Mouse (Mus musculus): ENCODE data around the gene Svep1. TPM values are rescaled to one million over a fixed set of nuclear protein-coding genes. Genes with fewer than 3 reads are reported as not detected.

Svep1 gene
- total RNA-seq, 2 experiments from 2014 or later, result 0.45 to 0.86 TPM

DNA sequence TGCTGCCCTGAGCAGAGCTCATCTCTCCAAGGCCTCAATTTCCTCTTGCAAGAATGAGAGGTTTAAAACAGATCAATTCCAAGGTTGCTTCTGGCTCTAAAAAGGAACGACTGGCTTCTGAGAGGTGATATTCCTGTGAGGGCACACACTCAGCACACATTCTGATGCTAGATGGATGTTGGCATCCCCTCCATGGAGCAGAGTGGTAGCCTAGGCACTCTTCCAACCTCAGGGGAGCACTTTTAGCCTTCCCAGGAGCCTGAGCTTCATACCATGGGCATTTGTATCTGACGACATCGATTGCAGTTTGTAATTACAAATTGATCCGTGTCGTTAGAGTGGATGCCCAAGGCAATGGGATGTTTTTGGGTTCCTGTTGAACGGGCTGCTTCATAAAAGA, 33.3 kb downstream of the Svep1 start:
- no peak for DNase-seq (ENCODE audit: low spot score in 2 of 2)

DNA sequence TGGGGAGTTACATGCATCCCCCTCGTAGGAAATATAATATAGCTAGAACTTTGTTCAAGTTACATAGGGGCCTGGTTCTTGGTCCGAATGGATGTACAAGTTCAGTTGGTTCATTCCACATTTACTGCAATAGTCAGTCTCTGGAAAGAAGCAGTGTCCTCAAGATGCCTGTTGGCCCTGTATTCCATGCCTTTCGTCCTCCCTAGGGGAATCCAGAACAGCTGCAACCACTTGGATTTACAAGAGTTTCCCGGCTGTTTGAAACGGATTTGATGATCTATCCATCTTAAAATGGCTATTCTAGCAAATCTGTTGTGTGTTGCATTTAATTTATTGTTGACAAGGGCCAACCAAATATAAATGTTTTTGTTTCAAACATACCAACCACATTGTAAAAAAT, 36.2 kb downstream of the Svep1 start:
- no peak for DNase-seq (ENCODE audit: low spot score in 2 of 2)

GRCm38 (mm10) chr4:58169918-58170317, 36.7 kb downstream of the Svep1 start:
- no peak for DNase-seq (ENCODE audit: low spot score in 2 of 2)

GRCm38 (mm10) chr4:58168366-58168765, 38.3 kb downstream of the Svep1 start:
- DNase-seq (ENCODE audit: low spot score in 2 of 2), result peak in 1 of 2 experiments; percentile 43

DNA sequence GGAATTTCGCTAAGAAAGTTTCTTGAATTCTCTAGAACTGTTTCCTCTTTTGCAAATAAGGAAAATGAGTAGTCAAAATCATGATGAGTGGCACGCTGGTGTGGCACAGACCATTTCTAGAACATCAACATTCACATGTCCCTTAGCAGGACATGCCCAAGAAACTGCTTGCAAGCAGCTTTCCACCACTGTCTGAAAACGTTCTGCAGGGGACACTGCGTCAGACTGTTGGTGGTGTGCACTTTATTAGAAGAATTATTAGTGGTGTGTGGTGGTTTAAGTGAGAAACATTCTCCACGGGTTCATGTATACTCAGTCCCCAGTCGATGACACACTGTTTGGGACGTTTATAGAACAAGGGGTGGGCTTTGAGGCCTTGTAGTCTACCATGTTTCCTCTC, 40.9 kb downstream of the Svep1 start:
- DNase-seq (ENCODE audit: low spot score in 2 of 2), result no peak

DNA sequence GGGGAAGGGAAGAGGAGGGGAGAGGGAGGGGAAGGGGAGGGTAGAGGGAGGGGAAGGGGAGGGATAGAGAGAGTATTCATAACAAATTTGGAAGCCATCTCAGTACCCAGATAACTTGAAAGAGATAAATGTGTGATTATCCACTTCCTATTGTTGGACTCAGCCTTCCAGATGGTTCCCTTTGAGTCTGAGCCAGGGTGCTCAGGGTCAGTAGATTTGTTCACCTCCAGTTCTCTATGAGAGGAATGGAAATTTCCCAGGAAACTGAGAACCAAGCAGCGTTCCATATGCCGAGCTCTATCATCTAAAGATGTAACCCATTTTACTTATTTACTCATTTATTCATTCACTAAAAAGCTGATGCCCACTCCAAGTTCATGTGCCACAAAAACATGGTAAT, 44.8 kb downstream of the Svep1 start:
- DNase-seq (ENCODE audit: low spot score in 2 of 2), result no peak

- no peak for DNase-seq (ENCODE audit: low spot score in 2 of 2)
These were observed 47.1 kb downstream of the Svep1 start for GRCm38 (mm10) chr4:58159564-58159963.

DNA sequence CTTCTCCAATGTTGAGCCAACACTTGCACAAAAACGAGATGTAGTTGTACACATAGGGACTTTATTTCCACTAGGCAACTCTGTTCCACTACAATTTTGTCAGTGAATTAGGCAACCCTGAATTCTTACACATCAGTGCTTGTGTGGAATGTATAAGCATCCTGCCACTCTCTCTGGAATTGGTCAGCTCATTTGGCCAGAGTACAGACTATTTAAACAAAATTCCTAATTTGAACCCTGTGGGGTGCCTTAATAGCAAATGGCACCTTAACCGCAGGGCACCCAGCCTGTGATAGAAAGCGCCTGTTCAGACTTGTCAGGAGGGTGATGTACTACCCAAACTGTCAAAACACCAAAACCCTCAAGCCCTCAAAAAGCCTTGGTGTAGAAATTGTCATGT, 56.4 kb downstream of the Svep1 start:
- DNase-seq (ENCODE audit: low spot score in 2 of 2), result no peak

GRCm38 (mm10) chr4:58149186-58149585, 57.5 kb downstream of the Svep1 start:
- no peak for DNase-seq (ENCODE audit: low spot score in 2 of 2)

GRCm38 (mm10) chr4:58148547-58148946, 58.1 kb downstream of the Svep1 start:
- DNase-seq (ENCODE audit: low spot score in 2 of 2), result no peak

- no peak for DNase-seq (ENCODE audit: low spot score in 2 of 2)
These were observed 60.0 kb downstream of the Svep1 start for GRCm38 (mm10) chr4:58146676-58147075.

- DNase-seq (ENCODE audit: low spot score in 2 of 2), result no peak
These were observed 66.7 kb downstream of the Svep1 start for GRCm38 (mm10) chr4:58139764-58140556.

GRCm38 (mm10) chr4:58139241-58139640, 67.4 kb downstream of the Svep1 start:
- DNase-seq (ENCODE audit: low spot score in 2 of 2), result no peak

GRCm38 (mm10) chr4:58133610-58134309, 72.9 kb downstream of the Svep1 start:
- DNase-seq (ENCODE audit: low spot score in 2 of 2), result no peak

GRCm38 (mm10) chr4:58129844-58130243, 76.8 kb downstream of the Svep1 start:
- DNase-seq (ENCODE audit: low spot score in 2 of 2), result no peak

DNA sequence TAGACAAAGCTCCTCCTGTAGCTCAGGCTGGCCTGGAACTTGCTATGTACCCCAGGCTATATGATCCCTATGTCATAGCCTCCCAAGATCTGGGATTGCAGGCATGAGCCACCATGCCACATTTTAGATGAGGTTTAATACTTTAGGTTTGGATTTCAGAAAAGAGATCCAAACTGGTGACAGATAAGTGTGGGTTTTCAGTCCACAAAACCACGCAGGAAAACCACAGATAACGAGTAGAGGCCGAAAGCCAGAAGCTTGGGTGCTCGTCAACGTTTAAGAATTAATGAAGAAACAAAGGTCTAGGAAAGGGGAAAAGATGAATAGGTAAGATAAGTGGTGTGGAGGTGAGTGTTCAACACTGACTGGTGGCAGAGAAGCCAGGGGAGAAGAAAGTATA, 79.6 kb downstream of the Svep1 start:
- no peak for DNase-seq (ENCODE audit: low spot score in 2 of 2)

DNA sequence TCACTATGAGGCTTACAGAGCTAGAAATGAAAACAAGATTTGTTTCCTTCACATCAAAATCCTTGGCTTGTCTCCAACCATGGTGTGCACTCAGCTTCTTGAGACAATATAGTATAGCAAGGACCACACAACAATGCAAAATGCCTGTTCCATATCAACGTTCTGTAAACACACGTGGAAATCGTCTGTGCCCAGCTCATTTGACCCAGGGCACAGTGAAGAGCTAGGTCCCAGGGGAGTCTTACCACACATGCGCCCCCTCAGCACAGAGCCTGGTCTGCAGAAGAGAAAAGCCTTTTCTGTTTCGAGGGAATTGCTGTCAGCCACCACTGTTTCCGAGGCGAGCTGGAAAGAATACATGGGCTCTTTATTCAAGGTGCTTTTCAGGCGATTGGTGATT, 91.2 kb downstream of the Svep1 start:
- no peak for DNase-seq (ENCODE audit: low spot score in 2 of 2)

- no peak for DNase-seq (ENCODE audit: low spot score in 2 of 2)
These were observed 95.7 kb downstream of the Svep1 start for GRCm38 (mm10) chr4:58111008-58111407.

GRCm38 (mm10) chr4:58109793-58110192, 96.9 kb downstream of the Svep1 start:
- DNase-seq (ENCODE audit: low spot score in 2 of 2), result no peak

DNA sequence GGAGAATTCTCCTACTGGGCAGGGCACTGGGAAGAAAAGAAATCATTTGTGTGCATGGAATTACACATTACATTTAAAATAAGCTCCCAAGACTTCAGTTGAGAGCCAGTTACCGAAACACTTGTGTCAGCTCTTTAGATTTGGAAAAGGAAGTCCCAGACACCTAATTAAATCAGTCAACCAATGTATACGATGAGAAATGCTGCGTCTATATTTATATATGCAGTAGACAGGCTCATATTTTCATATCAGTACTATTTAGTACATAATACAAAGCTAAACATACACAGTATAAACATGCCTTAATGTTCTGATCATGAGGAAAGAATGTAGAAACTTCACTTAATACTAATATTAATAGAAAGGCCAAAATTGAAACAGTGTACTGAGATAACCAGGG, 98.3 kb downstream of the Svep1 start:
- DNase-seq (ENCODE audit: low spot score in 2 of 2), result no peak

DNA sequence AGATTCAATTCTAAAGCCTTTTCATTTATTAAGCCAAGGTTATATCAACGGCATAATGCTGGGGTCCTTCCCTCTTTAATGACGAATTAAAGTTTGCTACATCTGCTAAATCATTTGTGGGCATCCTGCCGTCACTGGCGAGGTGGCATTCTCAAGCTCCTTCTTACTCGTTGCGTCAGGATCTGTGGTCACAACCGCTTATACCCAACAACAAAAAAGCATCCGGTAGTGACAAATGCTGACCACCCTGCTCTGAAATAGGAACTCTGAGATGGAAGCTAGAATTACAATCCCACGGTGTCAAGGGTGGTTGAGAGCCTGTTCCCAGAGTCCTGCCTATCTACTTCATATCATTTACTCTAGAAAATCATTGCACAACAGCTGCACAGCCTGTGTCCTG, 108.9 kb downstream of the Svep1 start:
- no peak for DNase-seq (ENCODE audit: low spot score in 2 of 2)

GRCm38 (mm10) chr4:58086738-58087137, 119.9 kb downstream of the Svep1 start:
- DNase-seq (ENCODE audit: low spot score in 2 of 2), result no peak

DNA sequence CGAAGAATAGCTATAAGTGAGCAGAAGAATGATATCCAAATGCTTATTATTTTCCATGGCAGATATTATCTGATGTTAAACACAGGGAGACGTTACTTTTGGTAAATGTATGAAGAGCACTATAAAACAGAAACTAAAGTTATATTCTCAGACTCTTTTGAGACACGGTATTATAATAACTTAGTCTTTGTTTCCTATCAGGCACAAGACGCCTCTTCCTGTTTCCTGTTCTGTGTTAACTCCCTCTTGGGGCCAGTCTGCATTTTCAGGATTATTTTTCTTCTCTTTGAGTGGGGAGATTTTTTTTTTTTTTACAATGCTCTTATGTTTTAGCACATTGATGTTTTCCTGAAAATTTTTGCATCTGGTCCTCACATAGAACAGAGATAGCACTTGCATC, 120.5 kb downstream of the Svep1 start:
- DNase-seq (ENCODE audit: low spot score in 2 of 2), result no peak

Data from layer of hippocampus, adult 18-20 months (tissue).